Mouse (Mus musculus) kidney, adult 2 months (tissue): ENCODE results near the gene Cabp4.

Source experiments
- CTCF ChIP-seq: fragments of 200-500 bp; conservative IDR thresholded peaks from 2 replicates; pipeline ENCODE4 v1.5.1; 2011; ENCODE audit warnings: low read depth, mild to moderate bottlenecking, control low read depth, low read length, moderate library complexity, mixed read lengths; ENCODE audit not compliant: insufficient read depth, insufficient read length
- POLR2A ChIP-seq: fragments of 200-500 bp; IDR thresholded peaks from one replicate; pipeline ENCODE4 v1.6.1; 2011; ENCODE audit warnings: low read depth, low read length, control low read depth

DNA sequence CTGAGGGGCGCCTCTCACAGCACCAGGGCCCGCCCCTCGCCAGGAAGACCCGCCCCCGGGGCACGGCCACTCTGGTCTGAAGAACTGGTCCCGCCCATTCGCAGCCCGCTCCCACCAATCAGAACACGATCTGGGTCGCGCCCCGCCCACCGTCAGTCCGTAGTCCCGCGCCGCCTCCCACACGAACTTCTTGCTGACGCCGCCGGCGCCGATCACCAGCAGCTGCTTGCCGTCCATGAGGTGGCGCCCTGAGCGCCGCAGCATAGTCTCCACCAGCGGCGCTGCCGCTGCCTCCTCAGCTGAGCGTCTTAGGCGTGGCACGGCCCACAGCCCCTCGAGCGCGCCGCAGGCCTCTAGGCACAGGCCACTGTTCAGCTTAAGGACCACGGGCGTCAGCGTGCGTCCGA, 25.5 kb upstream of the Cabp4 start:
- TF ChIP-seq CTCF = peak; percentile 81
- peak; percentile 67 for TF ChIP-seq POLR2A
